Mouse (Mus musculus): ENCODE results near the gene Pkd1l2.

DNA sequence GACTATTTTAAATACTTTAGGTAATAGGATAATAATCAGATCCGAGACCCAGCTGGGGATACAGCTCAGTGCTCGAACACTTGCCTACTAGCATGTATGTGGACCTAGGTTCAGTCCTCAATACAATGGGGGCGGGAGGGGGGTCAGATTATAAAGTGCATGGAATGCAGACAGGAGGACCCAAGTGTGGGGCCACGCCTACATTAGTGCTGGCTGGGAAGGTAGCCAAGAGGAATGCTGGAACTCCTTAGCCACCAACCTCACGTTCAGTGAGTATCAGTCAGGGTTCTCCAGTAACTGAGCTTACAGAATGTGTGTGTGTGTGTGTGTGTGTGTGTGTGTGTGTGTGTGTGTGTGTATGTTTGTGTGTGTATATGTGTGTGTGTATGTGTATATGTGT is 130.9 kb downstream of the Pkd1l2 start:
- TF ChIP-seq CTCF (IDR thresholded peaks at IDR 0.05; ENCODE audit: borderline replicate concordance, insufficient read depth, low read length), result no peak
- no peak for TF ChIP-seq POLR2A (IDR thresholded peaks at IDR 0.05; ENCODE audit: low read depth, low read length)
